Mouse (Mus musculus) cerebellum, adult 11-12 months (tissue): ENCODE results near the gene Mef2d.

Experiments used
- DNase-seq: peaks from one replicate; pipeline ENCODE4 v3.0.0; 2022

Mef2d gene

DNA sequence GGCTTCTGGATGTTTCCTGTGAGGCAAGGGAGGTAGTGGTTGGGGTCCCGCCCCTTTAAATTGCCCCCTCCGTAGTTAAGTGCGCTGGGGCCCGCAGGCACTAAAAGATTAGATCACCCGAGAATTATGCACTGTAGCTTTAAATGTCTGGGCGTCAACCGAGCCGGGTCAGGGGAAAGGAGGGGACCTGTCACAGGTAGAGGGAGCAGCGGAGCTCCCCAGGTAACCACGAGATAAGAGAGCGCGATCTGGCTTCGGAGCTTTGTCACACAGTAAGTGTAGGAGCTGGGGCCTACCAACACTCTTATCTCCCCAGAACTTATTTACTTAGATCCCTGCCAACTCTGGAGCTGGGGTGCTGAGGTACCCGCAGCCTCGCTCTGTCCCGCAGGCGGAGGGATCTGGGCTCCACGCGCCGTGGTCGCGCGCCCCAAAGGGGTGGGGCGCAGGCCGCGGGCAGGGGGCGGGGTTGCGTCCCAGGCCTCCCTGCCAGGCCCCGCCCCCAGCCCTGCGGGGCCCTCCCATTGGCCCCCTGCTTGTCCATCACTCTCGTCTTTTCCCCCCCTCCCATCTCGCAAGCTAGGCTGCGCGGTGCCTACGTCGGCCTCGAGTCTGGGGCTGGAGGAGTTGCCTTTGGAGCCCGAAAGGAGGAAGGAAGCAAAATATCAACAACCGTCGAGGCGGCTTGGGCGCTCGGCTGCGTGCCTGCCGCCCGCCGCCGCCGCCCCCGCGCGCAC, at the start of gene Mef2d:
TSS of gene Mef2d (plus strand) at position 586 of the 737 bp plus-strand sequence.
- peak; percentile 96 for DNase-seq

GRCm38 (mm10) chr3:88094126-88094525, 48.0 kb upstream of the Mef2d start:
- no peak for DNase-seq

GRCm38 (mm10) chr3:88097666-88098065, 44.5 kb upstream of the Mef2d start:
- no peak for DNase-seq

DNA sequence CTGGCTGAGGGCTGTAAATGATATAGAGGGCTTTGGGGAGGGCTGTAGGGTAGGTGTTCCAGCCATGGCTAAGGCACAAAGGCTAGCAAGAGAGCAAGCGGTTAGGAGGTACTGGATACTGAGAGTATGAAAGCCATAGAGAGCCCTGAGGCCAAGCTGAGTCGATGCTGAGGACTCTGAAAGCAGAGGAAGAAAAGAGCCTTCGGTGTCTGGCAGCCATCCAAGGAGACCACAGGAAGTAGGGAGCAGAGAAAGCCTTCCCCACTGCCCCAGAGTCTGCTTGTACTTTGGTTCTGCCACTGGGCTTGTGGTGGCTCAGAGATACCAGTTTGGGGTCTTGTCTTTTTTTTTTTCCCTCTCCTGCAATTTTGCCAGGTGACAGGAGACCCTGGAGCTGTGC, 41.9 kb upstream of the Mef2d start:
- DNase-seq: no peak

DNA sequence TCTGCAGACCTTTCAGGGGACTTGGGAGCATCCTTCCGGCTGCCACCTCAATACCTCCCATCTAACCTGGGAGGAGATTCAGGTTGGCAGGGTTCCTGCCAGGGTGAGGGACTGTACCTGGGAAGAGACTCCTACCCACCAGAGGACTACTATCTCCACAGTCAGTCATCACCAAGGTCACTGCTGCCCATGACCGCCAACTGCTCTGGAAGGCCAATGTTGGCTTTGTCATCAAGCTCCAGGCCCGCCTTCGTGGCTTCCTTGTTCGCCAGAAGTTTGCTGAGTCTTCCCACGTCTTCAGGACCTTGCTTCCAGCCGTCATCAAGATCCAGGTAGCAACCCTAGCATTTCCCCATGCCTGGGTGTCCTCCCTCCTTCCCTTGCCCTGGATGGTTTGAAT, 40.4 kb upstream of the Mef2d start:
- DNase-seq: no peak

- DNase-seq: no peak
Observed at GRCm38 (mm10) chr3:88102196-88102595, 40.0 kb upstream of the Mef2d start.

- no peak for DNase-seq
Observed at GRCm38 (mm10) chr3:88102611-88103010, 39.6 kb upstream of the Mef2d start.

- no peak for DNase-seq
Observed at GRCm38 (mm10) chr3:88106126-88106525, 36.0 kb upstream of the Mef2d start.

DNA sequence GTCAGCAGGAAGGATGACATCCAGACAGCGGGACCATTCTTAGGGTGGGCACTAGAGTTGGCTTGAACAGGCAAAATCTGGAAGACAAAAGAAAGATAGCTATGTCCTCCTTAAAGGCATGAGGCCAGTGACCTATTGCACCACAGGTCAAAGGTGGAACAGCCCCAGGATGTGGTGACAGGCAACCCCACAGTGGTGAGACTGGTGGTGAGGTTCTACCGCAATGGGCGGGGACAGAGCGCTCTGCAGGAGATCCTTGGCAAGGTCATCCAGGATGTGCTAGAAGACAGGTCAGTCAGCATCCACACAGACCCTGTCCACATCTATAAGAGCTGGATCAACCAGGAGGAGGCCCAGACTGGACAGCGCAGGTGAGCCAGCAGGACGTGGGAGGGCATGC, 33.0 kb upstream of the Mef2d start:
- DNase-seq: no peak

DNA sequence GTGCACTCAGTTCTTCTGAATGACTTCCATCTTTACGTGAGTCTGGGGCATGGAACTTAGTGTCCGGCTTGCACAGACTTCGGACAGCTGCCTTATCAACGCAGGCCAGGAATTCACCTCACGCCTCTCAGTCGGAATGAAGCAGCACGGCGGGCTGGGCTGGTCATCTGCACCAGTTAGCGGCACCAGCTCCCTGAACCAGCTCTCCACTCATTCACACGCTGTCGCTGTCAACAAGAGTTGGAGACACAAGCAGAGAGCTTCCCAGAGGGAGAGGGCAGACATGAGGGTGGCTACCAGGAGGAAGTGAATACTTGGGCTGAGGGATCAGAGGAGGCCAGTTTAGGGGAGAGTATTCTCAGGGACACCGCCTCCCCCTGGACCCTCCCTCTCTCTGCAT, 27.8 kb upstream of the Mef2d start:
- DNase-seq: no peak

DNA sequence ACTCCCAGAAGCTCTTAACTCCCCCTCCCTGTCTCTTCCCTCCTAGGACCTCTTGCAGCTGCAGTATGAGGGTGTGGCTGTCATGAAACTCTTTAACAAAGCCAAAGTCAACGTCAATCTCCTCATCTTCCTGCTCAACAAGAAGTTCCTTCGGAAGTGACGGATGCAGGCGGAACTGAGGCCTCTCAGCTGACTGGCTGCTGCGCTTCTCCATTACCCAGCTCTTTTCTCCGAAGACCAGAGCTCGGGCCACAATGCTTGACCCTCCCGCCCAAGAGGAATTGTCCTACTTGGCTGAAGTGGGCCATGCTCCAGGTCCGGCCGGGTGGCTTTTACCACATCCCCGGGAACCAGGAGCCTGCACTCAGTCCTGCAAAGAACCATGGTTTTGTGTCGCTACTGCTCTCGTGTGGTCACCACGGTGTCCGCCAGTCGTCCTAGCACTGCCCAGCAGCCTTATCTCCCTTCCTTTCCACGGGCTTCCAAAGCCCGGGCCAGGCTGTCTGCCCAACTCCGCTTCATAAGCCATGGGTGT, 22.0 kb upstream of the Mef2d start:
- no peak for DNase-seq

GRCm38 (mm10) chr3:88121164-88122131, 20.7 kb upstream of the Mef2d start:
- DNase-seq: no peak

DNA sequence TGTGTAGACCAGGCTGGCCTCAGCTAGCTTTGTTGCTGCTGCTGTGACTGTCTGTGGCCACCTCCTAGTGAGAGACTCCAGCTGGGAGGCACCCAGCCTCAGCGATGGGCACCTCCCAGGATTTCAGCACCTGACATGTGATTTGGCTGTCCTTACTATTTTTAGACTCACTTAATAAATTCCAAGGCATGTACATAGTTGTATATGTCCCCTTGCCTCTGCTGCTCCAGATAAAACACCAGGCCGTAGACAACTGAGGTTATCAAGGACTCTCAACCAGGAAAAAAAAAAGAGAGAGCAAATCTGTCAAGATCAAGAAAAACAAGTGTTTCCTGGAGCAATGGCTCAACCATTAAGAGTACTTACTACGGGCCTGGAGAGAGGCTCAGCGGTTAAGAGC, 17.0 kb upstream of the Mef2d start:
- no peak for DNase-seq

- DNase-seq: no peak
Observed at GRCm38 (mm10) chr3:88126181-88126580, 16.0 kb upstream of the Mef2d start.

GRCm38 (mm10) chr3:88127636-88128035, 14.5 kb upstream of the Mef2d start:
- DNase-seq: no peak

DNA sequence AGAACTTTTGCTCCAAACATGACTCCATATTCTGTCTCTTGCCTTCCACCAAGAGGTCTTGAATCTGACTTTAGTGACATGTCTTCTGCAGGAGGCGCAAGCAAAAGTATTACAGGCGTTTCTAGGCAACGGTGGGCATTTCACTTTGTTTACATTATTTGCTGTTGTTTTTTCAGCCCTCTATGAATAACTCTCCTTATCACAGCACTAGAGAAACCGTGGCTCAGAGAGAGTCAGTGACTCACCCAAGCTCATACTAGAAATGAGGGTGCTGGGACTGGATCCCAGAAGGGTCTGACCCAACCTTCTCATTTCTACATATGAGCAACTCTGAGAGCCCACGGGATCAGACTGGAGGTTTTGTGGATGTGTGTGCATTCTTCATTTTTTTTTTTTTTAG, 14.1 kb upstream of the Mef2d start:
- DNase-seq: no peak

- DNase-seq: no peak
Observed at GRCm38 (mm10) chr3:88129006-88129405, 13.2 kb upstream of the Mef2d start.

GRCm38 (mm10) chr3:88131071-88131470, 11.1 kb upstream of the Mef2d start:
- peak; percentile 84 for DNase-seq

- peak; percentile 22 for DNase-seq
Observed at GRCm38 (mm10) chr3:88132492-88132891, 9.7 kb upstream of the Mef2d start.

GRCm38 (mm10) chr3:88133187-88133771, 8.9 kb upstream of the Mef2d start:
- DNase-seq: peak; percentile 91

DNA sequence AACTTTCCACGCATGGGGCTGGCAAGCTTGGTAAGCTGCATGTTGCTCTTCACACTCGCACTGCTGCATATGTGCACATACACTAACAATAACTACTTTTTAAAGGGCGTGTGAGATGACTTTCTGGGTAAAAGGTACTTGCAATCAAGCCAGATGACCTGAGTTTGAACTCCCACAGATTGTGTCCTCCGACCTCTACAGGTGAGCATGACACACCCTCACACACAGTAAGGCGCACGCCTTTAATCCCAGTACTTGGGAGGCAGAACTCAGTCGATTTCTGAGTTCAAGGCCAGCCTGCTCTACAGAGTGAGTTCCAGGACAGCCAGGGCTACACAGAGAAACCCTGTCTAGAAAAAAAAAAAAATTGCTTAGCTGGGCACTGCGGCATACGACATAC, 5.8 kb upstream of the Mef2d start:
- DNase-seq: peak; percentile 44

DNA sequence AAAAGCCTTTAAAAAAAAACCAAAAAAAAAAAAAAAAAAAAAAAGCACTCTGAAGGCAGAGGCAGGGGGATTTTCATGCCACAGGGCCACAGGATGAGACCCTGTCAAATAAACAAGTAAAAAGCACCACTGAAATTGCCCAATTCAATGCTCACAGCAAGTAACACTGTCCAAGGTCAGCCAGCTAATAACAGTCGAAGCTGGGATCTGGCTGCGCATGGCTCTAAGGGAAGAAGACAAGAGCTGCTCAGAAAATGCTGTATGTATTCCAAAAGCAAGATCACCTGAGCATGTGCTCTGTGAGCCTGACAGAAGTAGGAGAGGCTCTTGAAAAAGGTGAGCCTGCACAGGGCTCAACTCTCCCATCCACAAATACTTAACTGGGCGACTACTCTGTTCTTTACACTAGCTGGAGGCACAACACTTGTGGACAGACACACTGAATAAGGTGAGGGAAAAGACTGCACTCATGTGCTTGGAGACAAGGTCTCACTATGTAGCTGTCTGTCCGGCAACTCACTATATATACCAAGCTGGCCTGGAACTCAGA, 5.2 kb upstream of the Mef2d start:
- DNase-seq: peak; percentile 28

GRCm38 (mm10) chr3:88137821-88138220, 4.4 kb upstream of the Mef2d start:
- no peak for DNase-seq
